Mouse (Mus musculus) induced T-regulatory cell, adult 2 months (primary cell): ENCODE results near the gene Lrrc23.

ENCODE experiments used
- DNase-seq: peaks from one replicate; pipeline ENCODE4 v3.0.0-alpha.2; 2012; ENCODE audit warnings: low read depth

The Lrrc23 gene

DNA sequence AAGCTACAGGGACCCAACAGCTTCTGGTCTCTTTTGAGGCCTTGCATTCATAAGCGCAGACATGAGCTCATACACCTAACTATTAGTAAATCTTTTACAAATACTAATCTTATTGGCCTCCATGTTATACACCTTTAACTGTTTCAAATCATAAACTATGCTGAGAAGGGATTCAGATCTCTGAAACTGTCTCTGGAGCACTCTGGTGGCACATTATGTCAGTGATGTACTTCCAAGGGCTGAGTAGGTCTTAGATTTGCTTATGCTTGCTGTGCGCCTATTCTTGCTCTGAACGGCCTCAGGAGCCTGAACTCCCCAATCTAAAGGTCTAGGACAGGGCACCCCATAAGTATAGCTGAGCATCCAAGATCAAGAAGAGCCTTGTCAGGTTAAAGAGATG, 37.7 kb downstream of the Lrrc23 start:
- no peak for DNase-seq

DNA sequence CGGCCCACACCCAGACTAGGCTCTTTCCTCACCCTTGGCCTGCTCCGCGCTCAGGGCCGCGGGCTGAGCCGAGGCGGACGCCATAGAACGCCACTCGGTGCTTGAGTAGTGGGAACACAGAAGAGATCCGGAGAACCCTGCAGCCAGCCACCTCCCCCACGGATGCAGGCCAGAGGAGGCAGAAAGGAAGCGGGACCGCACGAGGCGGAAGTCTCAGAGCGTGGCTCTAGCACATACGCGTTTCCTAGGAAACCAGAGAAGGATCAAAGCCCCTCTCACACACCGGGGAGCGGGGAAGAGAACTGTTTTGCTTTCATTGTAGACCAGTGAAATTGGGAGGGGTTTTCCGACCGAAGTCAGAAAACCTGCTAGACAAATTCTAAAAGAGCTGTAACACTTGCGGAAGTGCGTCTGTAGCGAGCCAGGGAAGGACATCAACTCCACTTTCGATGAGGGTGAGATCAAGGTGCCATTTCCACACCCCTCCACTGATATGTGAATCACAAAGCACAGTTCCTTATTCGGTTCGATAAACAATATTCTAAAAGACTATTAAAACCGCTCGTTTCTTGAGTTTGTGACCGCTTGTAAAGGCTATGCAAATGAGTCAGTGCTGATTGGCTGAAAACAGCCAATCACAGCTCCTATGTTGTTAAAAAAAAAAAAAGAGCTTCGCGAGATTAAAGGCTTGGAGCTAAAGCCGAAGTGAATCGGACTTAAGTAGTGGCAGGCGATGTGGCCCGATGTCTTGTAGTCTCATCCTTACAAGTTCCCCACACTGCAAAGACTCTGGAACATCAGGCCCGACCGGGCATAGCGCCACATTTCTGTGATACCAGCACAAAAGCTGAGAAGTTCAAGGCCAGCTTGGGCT, 38.4 kb downstream of the Lrrc23 start, which contains the start of gene Grcc10:
Grcc10 (minus strand) TSS at position 487 of the 874 bp plus-strand sequence.
- peak; percentile 97 for DNase-seq

DNA sequence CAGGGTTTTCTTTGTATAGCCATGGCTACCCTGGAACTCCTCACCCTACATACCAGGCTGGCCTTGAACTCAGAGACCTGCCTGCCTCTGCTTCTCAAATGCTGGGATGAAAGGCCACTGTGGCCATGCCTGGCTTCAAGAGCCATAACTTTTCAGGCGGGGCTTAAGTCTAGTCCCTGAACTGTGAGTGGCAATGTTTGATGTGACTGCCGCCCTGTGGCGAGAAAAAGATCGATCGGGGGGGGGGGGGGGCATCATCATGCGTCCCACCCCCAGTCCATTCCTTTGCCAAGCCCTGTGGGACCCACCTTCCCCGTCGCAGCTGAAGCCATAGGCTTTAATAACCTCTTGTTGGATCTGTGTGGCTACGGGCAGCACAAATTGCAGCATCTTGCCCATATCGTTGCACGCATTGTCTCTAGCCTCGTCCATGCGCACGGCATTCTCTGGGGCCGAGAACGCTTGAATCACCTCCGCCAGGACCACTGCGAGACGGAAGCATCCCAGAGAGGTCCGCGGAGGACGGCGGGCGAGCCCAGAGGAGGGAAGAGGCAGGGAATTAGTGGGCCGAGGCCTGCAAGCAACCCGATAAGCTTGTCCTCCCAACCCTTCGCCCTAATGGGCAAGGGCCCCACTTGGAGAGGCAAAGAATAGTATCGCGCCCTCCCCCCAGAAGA, 39.2 kb downstream of the Lrrc23 start:
- peak; percentile 85 for DNase-seq

DNA sequence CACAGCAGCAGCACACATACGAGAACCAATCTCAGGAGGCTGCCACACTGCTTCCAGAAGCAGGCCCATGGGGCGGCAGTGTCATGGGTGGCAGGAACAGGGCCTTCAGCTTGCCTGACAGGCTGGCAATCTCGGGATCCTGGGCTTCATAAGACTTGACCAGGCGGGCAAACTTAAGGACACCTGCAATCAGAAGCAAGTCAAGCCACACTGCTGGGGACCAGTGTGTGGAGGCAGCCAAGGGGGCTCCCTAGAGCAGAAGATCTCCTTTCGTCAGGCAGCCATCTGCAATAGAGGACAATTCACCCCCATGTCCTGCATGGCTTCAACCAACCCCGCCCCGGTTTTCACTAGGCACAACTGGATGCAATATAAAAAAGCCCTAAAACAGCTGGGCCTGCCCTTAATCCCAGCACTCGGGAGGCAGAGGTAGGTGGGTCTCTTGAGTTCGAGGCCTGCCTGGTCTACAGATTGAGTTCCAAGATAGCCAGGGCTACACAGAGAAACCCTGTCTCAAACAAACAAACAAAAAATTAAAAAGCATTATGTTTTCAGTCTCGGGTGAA, 40.2 kb downstream of the Lrrc23 start:
- DNase-seq: no peak

DNA sequence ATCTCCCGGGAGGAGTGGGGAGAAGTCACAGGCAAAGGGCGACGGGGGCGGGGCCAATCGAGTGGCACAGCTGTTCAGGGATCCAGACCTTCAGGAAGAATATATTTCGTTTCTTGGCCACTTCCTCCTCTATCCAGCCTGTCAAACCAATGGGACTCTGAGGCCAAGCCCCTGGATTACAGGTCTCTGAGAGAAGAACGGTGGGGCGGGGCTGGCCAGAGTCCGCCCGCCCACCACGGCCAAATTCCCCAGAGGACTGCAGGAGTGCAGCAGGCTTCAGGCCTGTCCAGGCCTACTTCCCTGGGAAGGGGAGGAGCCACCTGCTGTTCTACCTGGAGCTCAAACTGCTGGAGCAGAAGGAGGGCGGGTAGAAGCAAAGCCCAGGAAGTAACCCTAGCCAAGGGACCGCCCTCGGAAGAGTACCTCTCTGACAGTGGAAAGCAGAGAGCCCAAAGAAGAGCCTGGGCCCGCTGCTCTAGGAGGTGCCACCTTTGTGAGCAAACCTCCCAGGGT, 41.0 kb downstream of the Lrrc23 start, which contains the start of gene Ptpn6:
Ptpn6 (minus strand) TSS at position 204 of the 513 bp plus-strand sequence.
- peak; percentile 77 for DNase-seq

DNA sequence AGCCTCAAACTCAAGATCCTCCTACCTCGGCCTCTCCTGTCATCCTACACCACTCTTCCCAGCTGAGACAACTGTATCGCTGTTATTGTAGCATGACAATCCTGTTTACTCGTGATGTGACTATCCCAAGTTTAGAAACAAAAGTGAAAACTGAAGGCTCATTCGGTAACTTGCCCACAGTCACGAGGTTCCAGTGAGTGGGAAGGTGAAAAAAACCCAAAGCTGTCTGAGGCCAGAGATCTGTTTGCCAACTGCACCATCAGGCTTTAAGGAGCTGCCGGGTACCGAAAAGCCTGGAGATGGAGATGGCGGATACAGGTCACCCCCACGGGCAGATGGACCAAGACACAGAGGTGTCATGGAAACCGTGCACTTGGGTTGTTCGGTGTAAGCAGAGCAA, 42.5 kb downstream of the Lrrc23 start:
- no peak for DNase-seq

DNA sequence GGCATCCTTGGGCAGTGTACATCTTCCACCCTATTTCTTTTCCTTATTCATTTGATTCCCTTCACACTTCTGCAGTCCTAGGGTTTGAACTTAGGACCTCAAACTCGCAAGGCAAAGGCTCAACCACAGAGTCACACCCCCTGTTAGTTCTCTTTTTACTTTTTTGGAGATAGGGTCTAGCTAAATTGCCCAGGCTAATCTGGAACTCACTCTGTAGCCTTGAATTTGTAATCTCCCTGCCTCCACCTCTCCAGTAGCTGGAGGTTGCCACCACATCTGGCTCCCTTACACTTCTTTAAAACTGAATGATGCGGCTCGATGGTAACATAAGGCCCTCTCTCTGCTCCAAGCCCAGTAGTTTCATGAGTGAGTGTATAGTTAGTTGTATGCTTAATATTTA, 45.1 kb downstream of the Lrrc23 start:
- DNase-seq: no peak

DNA sequence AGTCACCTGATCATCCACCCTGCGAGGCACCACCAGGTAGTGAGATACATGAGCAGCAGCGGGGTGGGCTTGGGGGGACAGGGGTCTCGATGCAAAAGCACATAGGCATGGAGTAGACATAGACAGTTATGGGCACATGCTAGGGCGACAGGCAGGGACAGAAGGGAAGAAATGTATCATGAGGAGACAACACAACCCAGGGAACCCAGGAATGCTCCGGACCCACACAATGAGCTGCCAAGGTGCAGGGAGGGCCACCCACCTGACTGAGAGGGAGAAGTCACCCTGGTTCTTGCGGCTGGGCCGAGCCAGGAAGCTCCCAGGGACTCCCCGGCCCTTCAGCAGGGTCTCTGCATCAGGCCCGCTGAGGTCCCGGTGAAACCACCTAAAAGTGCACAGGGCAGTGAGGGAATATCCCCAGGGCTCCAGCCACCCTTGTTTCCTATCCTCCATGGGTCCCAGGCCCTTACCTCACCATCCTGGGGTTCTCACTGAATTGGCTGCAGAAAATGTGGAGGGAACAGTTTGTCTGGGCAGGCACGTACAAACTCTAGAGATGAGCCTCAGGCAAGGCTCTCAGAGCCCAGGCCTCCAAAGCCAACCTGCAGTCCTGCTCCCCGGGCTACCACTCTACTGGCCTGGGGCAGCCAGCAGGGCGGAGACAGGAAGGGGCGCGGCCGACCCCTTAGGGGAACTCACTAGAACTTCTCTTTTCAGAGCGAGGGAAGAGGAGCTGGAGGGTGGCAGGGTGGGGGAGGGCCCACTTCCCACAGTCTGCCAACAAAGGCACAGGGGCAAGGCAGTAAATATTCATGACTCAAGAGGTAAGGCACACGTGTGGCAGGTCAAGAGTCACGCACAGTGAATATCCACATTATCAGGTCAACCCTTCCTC, 46.8 kb downstream of the Lrrc23 start:
- DNase-seq: peak; percentile 79

DNA sequence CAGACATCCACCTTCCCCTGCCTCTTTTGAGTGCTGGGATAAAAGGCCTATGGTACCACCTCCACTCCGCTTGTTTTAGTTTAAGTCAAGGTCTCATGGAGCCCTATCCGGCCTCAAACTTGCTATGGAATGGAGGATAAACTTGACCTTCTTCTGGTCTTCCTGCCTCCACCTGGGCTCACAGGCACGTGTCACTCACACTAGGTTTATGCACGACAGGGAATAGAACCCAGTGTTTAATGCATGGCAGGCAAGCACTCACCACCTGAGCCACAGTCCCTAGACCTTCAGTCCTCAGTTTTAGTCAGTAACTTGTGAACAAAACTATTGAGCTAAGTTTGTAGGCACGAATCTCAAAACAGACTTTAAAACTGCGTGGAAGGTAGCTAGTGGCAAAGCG, 48.5 kb downstream of the Lrrc23 start:
- no peak for DNase-seq

DNA sequence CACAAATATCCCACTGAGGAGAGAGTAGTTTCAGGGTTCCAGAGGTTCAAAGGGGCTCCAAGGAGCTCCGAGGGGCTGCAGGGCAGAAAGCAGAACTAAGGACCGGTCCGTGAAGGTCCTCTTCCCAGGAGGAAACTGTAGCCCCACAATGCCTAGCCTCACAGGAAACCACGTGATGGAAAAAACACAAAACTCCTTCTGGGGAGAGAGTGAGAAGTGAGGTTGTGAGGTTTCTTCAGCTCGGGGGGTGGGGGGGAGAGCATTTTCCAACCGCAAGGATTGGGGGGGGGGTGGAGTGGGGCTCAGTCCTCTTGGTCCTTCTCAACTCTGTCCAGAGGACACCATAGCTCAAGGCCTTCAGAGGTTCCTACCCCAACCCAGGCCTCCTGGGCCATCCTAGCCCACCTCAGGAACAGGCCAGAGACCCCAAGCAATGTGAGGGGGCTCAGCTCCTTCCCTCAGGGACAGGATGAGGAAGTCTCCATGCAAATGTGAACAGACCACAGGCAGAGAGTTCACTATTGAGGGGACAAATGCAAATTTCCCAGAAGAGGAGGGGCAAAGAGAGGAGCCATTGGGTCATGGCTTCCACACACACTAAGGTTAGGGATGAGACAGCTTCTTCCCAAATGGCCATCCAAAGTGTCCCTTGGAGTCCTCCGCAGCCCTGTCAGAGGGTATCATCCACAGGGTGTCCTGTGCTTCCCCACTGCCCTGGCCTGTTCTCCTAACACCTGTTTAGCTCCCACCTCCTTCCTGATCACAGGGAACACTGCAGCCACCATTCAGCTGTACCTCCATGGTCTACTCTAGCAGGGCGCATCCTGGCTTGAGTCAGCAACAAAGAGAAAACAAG, 49.4 kb downstream of the Lrrc23 start:
- peak; percentile 70 for DNase-seq

DNA sequence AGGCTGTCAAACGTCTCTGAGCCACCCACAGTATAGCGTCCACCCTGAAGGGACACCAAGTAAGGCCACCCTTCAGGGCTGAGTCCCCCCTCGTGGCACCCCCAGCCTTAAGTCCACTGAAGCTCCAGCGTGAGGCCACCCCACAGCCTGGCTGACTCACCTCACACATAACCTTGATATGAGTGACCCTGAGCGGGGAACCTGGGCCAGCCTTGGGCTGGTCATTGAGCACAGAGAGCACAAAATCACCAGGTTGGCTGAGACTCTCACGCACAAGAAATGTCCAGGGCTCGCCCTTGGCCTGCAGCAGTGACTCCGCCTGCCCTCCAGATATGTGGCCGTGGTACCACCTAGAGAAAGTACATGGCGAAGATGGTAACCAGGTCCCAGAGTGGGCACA, 50.9 kb downstream of the Lrrc23 start:
- no peak for DNase-seq

DNA sequence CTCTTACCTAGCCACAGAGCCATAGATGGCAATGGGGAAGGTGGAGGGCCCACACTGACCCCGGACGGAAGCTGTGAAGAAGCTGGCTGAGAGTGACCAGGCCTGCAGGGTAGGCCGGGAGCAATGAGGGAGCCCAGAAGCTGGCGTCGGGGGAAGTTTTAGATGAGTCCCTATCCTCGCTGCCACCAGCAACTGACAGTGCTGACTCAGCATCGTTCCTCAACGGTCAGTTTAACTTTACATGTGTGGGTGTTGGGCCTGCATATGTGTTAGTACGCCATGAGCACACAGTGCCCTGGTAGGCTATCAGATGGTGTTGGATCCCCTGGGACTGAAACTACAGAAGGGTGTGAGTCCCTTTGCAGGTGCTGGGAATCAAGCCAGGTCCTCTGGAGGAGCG, 55.1 kb downstream of the Lrrc23 start:
- no peak for DNase-seq

DNA sequence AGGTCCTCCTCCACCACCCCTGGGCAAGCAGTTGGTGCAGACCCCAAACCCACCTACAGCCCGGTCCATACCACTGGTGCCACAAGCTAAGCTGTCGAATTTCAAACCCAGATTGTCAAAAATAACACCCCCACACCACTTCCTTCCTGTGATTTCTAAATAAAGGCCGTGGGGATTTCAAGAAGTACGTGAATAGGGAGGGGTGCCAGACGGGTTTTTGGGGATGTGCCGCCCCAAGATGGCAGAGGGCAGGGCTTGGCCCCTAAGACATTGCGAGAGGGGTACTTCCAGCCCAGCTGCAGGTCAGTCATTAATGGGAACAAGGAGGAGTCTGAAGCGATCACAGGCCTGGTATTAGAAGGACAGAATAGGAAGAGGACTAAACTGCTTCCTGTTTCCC, 56.0 kb downstream of the Lrrc23 start:
- DNase-seq: peak; percentile 82

DNA sequence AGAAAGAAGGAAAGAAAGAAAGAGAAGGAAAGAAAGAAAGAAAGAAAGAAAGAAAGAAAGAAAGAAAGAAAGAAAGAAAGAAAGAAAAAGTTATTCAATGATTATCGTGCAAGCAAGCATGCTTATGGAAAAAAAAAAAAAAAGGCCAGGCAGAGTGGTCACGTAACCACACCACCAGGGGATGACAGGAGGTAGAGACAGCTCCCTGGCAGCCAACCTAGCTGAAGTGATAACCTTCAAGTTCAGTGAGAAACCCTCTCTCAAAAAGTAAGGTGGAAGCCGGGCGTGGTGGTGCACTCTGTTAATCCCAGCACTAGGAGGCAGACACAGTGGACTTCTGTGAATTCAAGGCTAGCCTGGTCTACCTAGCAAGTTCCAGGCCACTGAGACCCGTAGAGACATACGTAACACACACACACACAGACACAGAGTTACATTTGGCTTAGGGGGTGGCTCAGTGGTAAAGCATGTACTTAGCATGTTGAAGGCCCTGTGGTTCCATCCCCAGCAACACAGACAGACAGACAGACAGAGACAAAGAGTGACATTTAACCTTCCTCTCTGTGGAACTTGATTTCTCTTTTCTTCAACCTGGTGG, 56.6 kb downstream of the Lrrc23 start:
- no peak for DNase-seq

DNA sequence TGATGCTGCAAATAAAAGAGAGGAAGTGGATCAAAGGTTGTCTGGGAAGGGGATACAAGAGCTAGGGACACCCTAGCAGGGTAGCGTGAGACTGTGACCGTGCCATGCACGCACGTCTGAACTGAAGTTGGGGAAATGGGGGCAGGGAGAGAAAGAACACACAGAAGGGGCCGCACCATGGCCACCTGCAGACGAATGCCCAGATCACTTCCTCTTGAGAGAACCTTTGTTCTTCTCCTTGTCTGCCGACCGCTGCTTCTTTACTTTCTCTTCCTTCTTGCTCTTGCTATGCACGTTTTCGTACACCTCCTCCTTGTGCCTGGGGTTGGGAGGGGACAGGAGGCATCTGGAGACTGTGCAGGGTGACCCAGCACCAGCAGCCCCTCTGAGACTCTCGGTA, 58.6 kb downstream of the Lrrc23 start:
- DNase-seq: peak; percentile 49
